Mouse (Mus musculus): ENCODE measurements at regions not wholly inside any gene's neighbourhood (a gene's known extent, or its start where the extent isn't known, plus 50 kb on each side); places are given as distances from the start of the nearest gene placed in this dataset.

- DNase-seq (ENCODE audit: low read depth, low spot score), result no peak
Observed at GRCm38 (mm10) chr13:72538633-72539032, 90.0 kb upstream of the Irx2 start.

GRCm38 (mm10) chr13:72541706-72542105, 86.9 kb upstream of the Irx2 start:
- DNase-seq (ENCODE audit: low read depth, low spot score), result no peak

GRCm38 (mm10) chr13:72557951-72558350, 70.7 kb upstream of the Irx2 start:
- DNase-seq (ENCODE audit: low read depth, low spot score), result peak; percentile 5

- no peak for DNase-seq (ENCODE audit: low read depth, low spot score)
Observed at GRCm38 (mm10) chr13:72571871-72572270, 56.7 kb upstream of the Irx2 start.

- DNase-seq (ENCODE audit: low read depth, low spot score), result no peak
Observed at GRCm38 (mm10) chr13:72572846-72573245, 55.8 kb upstream of the Irx2 start.

- DNase-seq (ENCODE audit: low read depth, low spot score), result peak; percentile 11
Observed at GRCm38 (mm10) chr13:72574126-72574525, 54.5 kb upstream of the Irx2 start.

GRCm38 (mm10) chr13:72576485-72576884, 52.1 kb upstream of the Irx2 start:
- no peak for DNase-seq (ENCODE audit: low read depth, low spot score)

GRCm38 (mm10) chr13:72578416-72578815, 50.2 kb upstream of the Irx2 start:
- no peak for DNase-seq (ENCODE audit: low read depth, low spot score)

All from ES-CJ7 (cell line).